Mouse (Mus musculus) kidney, embryonic 14.5 days (tissue): ENCODE measurements around the gene Bicd2. TPM values are rescaled to one million over a fixed set of nuclear protein-coding genes. Genes with fewer than 3 reads are reported as not detected.
A peak's percentile ranks its signal among the peaks of the same experiment; 100 is the strongest.

Experiments
- ATAC-seq: fragments of 200-750 bp; cut with Nextera tagmentation; 2 replicates; pipeline ENCODE4 v1.8.0; 2017; ENCODE audit warnings: moderate number of reproducible peaks, mild to moderate bottlenecking, moderate TSS enrichment, moderate library complexity; ENCODE audit not compliant: low FRiP score, low TSS enrichment
- H3K27ac ChIP-seq: fragments of 300-500 bp; sonication (generic); 2 replicates; pipeline ENCODE4 v1.5.1; 2014; ENCODE audit warnings: low read depth, mild to moderate bottlenecking, low read length, moderate library complexity, mixed read lengths
- H3K27me3 ChIP-seq: fragments of 300-500 bp; sonication (generic); 2 replicates; pipeline ENCODE4 v1.6.1; 2014; ENCODE audit warnings: mild to moderate bottlenecking, low read length; ENCODE audit not compliant: control insufficient read depth, insufficient read depth
- H3K36me3 ChIP-seq: fragments of 300-500 bp; sonication (generic); 2 replicates; pipeline ENCODE4 v1.6.1; 2014; ENCODE audit warnings: low read length, mixed read lengths; ENCODE audit not compliant: control insufficient read depth, insufficient read depth
- H3K4me1 ChIP-seq: fragments of 300-500 bp; sonication (generic); 2 replicates; pipeline ENCODE4 v1.6.1; 2014; ENCODE audit warnings: low read length, mixed read lengths; ENCODE audit not compliant: control insufficient read depth, insufficient read depth
- H3K4me2 ChIP-seq: fragments of 300-500 bp; sonication (generic); replicated peaks from 2 replicates; pipeline ENCODE4 v1.6.1; 2014; ENCODE audit warnings: low read depth, mild to moderate bottlenecking, low read length
- H3K4me3 ChIP-seq: fragments of 300-500 bp; sonication (generic); 2 replicates; pipeline ENCODE4 v1.5.1; 2014; ENCODE audit warnings: mild to moderate bottlenecking, low read length
- H3K9ac ChIP-seq: fragments of 300-500 bp; sonication (generic); 2 replicates; pipeline ENCODE4 v1.6.1; 2014; ENCODE audit warnings: low read depth, mild to moderate bottlenecking, low read length, moderate library complexity
- H3K9me3 ChIP-seq: fragments of 300-500 bp; sonication (generic); 2 replicates; pipeline ENCODE4 v1.6.1; 2016; ENCODE audit warnings: low read length; ENCODE audit not compliant: control insufficient read depth
- WGBS: fragments of 180-500 bp; shearing (Covaris S2); extraction: QIAGEN DNeasy Blood & Tissue Kit; methylation state at CpG from one replicate; pipeline ENCODE4 v1.1.7; 2014; 5-methylcytosine and 5-hydroxymethylcytosine counted together
- polyA plus RNA-seq: library from polyadenylated mRNA; unstranded; fragments of >200 nt; fragmentation: Nextera tagmentation; extraction: Ambion mirVana; gene quantifications from 2 replicates; pipeline ENCODE4 v1.2.1, GENCODE M21; 2014

Bicd2 gene
- polyA plus RNA-seq, 1 experiment from 2014 or later, result 26.1 TPM

DNA sequence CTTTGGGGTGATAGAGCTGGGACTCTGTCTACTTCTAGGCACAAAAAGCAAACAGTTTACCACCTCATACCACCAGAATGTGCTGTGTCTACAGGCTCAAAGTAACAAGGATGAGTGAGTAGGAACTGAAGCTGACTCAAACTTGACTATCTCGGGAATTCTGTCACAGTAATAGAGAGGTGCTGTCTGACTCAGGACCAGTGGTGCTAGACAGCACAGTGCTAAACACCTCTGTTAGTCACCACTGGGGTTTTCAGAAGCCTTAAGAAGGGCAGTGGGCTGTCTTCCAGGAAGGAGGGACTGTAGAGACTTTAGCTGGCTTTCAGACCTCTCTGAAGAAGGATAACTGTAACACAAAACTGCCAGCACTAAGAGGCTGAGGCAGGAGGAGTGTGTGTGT lies 55.4 kb downstream of the Bicd2 start:
- no peak overlapping the region for H3K27ac ChIP-seq
- no peaks in the 10 kb centered on the region for H3K36me3 ChIP-seq
- no peak overlapping the region for H3K4me3 ChIP-seq
- no peaks in the 10 kb centered on the region for H3K9me3 ChIP-seq
- ATAC-seq, result no peak
- no peaks in the 10 kb centered on the region for H3K27me3 ChIP-seq
- H3K9ac ChIP-seq, result no peak overlapping the region
- 75% methylated on average over 1 of the region's 1 CpGs for WGBS
- H3K4me2 ChIP-seq, result no peak overlapping the region
- H3K4me1 ChIP-seq, result no peaks in the 10 kb centered on the region

DNA sequence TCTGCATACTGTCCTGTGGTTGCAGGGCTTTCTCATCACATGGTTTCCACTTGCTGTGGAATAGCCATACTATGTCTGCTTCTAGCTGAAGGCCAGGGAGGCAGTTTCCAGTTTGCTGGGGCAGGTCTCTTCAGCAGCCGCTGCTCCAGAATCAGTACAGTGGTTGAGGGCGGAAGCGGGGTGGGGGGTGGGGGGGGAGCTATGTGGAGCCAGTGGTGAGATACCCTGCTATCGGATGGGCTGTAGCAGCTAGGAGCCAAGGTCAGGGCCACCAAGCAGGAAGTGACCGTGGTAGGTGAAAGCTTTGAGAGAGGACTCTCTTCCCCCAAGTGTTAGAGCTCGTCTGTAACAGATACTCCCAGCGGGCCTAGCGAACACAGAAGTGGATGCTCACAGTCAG lies 56.8 kb downstream of the Bicd2 start:
- H3K36me3 ChIP-seq, result no peaks in the 10 kb centered on the region
- no peaks in the 10 kb centered on the region for H3K27me3 ChIP-seq
- H3K9me3 ChIP-seq, result no peaks in the 10 kb centered on the region
- no peak overlapping the region for H3K27ac ChIP-seq
- WGBS, result 80% methylated on average over 8 of the region's 8 CpGs
- no peak overlapping the region for H3K4me2 ChIP-seq
- no peak overlapping the region for H3K4me3 ChIP-seq
- ATAC-seq, result no peak; the same call in 1 of the 2 replicates
- no peak overlapping the region for H3K9ac ChIP-seq
- no peaks in the 10 kb centered on the region for H3K4me1 ChIP-seq

DNA sequence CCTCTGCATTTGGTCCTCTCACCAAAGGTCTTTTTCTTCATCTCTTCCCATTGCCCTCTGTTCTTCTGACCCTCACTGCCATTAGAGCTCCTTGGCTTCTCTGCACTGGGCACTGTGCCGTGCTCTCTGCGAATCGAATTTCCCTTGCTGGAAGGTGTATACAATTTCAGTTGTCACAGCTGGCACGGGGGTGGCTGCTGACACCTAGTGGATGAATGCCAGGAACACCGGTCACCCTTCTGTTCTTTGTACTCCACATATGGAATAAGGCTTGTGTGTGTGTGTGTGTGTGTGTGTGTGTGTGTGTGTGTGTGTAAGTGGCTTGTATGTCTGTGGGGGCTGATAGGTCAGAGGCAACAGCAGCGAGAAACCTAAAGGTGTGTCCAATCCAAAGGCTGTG lies 58.8 kb downstream of the Bicd2 start:
- Histone ChIP-seq H3K4me3 (no peak overlapping the region), H3K9me3 (no peaks in the 10 kb centered on the region), H3K27ac (no peak overlapping the region), H3K4me2 (no peak overlapping the region), H3K36me3 (no peaks in the 10 kb centered on the region), H3K9ac (no peak overlapping the region), H3K27me3 (no peaks in the 10 kb centered on the region), H3K4me1 (no peaks in the 10 kb centered on the region)
- 36% methylated on average over 6 of the region's 6 CpGs for WGBS
- ATAC-seq, result peak; percentile 74; the same call in 1 of the 2 replicates

DNA sequence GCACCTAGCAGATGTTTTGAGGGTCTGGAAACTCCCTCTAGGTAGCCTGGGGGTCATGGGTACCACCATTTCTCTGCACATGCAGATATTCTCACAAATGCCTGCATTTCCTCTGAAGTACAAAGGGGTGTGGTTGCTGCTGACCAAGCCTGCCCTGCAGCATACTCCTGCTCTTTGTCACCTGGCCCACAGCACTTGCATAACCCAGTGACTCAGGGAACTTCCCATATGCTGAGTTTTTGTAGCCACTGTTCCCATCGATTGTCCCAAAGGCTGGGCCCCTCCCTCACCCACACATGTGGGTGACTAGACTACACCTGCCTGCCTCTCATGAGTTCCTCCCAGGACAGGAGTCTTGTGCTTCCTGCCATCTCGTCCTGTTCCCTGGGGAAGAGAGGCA lies 61.2 kb downstream of the Bicd2 start:
- Histone ChIP-seq H3K4me2 (no peak overlapping the region), H3K9ac (no peak overlapping the region), H3K4me1 (no peaks in the 10 kb centered on the region), H3K4me3 (no peak overlapping the region), H3K27me3 (no peaks in the 10 kb centered on the region), H3K27ac (no peak overlapping the region), H3K36me3 (no peaks in the 10 kb centered on the region), H3K9me3 (no peaks in the 10 kb centered on the region)
- ATAC-seq, result no peak
- 69% methylated on average over 2 of the region's 2 CpGs for WGBS

DNA sequence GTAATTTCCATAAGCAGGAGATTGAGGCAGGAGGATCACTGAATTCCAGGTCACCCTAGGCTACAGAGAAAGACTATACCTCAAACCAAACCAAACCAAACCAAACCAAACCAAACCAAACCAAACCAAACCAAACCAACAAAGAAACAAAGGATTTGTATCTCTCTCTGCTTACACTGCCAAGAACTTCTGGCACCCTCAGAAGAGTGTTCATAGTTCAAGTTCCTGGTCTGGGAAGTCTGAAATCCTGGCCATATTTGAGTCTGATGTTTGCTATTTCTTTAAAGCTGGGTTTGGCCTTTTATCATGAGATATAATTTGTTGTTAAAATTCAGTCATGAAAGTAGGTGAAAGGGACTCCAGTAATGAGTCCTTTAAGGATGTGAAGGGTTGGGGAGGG lies 66.4 kb downstream of the Bicd2 start:
- Histone ChIP-seq H3K27ac (no peak overlapping the region), H3K4me2 (no peak overlapping the region), H3K9ac (no peak overlapping the region), H3K9me3 (no peaks in the 10 kb centered on the region), H3K27me3 (no peaks in the 10 kb centered on the region), H3K36me3 (no peaks in the 10 kb centered on the region), H3K4me1 (no peaks in the 10 kb centered on the region), H3K4me3 (no peak overlapping the region)
- no peak for ATAC-seq

DNA sequence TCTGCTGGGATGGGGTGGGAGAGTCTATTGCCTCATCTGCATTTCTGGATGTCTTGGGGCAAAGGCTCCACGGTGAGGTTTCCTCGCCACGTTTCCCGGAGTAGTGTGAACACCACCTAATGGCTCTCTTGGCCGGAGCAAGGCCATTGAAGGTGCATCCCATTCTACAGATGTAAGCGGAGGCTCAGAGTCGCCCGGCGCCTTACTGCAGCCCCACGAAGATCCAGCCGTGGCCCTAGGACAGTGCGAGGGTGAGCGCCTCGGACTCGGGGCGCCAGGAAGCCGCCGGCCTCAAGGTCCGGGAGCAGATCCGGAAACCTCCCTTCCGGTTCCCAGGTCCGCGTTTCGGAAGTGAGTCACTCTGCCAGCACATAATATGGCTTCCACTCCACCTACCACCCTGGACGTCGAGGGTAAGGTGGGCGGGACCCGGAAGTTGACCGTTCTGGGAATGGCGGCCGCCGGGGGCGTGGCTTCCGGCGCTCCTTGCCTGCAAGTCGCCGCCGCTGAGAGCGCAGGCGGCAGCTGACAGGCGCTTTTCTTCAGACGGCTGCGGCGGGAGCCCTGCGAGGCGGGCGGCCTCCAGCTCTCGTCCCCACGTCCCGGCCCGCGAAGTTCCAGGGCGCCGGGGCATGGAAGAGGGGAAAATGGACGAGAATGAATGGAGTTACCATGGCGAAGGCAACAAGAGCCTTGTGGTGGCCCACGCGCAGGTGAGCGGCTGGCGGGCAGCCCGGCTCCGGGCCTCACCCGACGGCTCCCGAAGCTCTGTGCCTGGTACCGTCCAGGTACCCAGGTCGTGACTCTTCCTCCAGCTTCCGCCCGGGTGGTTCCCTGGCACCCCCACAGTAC lies 79.6 kb downstream of the Bicd2 start, which contains the start of gene Ippk:
Gene Ippk (plus strand): TSS at position 496 of the 852 bp plus-strand sequence.
- Histone ChIP-seq H3K9ac (peak within 1 kb of the TSS; percentile 84), H3K36me3 (no peaks in the 10 kb centered on the region), H3K27me3 (no peaks in the 10 kb centered on the region), H3K4me1 (peaks cover 13% of the 10 kb centered on the region), H3K4me3 (peak within 1 kb of the TSS; percentile 94), H3K4me2 (peak within 1 kb of the TSS; percentile 64), H3K27ac (peak within 1 kb of the TSS; percentile 78), H3K9me3 (no peaks in the 10 kb centered on the region; the same call in 1 of the 2 replicates)
- under 1% methylated on average over 63 of the region's 69 CpGs for WGBS
- ATAC-seq, result peak; percentile 98

DNA sequence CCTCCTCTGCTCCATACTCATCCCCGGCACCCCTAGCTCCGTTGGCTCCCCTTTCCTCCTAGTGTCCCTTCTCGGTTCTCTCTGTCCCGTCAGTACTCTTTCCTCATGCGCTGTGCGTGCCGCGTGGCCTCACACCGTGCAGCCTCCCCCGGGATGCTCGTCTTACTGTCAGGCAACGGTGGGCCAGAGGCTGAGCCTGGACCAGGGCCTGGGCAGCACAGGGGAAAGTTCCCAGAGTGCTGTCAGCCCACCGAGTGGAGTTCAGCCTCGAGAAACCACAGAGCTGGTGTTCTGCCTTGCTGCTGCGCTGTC lies 80.2 kb downstream of the Bicd2 start:
- peak overlapping the region; percentile 94 for H3K4me3 ChIP-seq
- no peaks in the 10 kb centered on the region for H3K27me3 ChIP-seq
- ATAC-seq, result peak; percentile 51; the same call in 1 of the 2 replicates
- no peaks in the 10 kb centered on the region for H3K36me3 ChIP-seq
- peaks cover 13% of the 10 kb centered on the region for H3K4me1 ChIP-seq
- peak overlapping the region; percentile 64 for H3K4me2 ChIP-seq
- WGBS, result under 1% methylated on average over 15 of the region's 15 CpGs
- no peaks in the 10 kb centered on the region; the same call in 1 of the 2 replicates for H3K9me3 ChIP-seq
- H3K9ac ChIP-seq, result peak overlapping the region; percentile 84
- H3K27ac ChIP-seq, result peak overlapping the region; percentile 78; the same call in 1 of the 2 replicates

DNA sequence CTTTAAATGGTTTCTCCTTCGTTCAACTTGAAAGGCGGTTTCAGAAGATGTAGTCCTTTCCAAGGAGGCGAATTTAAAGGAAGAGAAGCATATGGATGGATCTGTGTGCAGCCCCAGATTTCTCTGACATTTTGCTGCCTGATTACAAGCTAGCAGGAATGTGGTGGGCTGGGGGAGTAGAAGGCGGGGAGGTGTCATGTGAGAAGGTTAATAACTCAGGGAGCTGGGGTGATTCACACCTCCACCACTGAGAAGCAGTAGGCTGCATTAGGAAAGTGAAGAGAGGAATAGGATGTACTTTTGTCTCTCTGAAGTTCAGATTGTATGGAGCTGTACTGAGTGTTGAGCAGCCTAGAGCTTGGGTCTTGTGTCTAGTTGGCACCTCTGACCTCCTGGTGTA lies 80.6 kb downstream of the Bicd2 start:
- WGBS, result 12% methylated on average over 4 of the region's 4 CpGs
- Histone ChIP-seq H3K4me2 (peak overlapping the region; percentile 64), H3K4me3 (peak overlapping the region; percentile 94), H3K36me3 (no peaks in the 10 kb centered on the region), H3K27me3 (no peaks in the 10 kb centered on the region), H3K9ac (peak overlapping the region; percentile 84), H3K4me1 (peaks cover 16% of the 10 kb centered on the region), H3K27ac (no peak overlapping the region), H3K9me3 (no peaks in the 10 kb centered on the region; the same call in 1 of the 2 replicates)
- ATAC-seq, result no peak

DNA sequence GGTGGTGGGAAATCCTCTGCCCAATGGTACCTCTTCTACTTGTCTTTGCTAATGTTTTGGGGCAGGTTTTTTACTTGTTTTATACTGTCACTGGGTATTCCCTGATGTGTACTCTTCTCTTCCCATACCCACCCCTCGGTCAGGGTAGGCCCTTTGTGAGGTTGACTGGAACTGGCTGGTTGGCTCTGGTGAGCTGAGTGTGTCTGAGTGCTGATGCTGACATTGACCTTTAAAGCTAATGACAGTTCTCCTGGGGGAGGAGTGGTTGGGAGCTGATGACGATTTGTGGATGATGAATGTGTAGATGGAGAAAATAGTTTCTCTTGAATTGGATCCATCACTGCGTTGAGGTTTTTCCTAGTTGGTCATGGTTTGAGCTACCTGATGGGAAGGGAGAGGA lies 85.4 kb downstream of the Bicd2 start:
- 93% methylated on average over 3 of the region's 3 CpGs for WGBS
- H3K36me3 ChIP-seq, result no peaks in the 10 kb centered on the region; the same call in 1 of the 2 replicates
- no peak for ATAC-seq

More for the DNA sequence above, 85.4 kb downstream of the Bicd2 start:
- no peaks in the 10 kb centered on the region for H3K27me3 ChIP-seq
- H3K4me2 ChIP-seq, result no peak overlapping the region
- no peak overlapping the region for H3K4me3 ChIP-seq
- H3K27ac ChIP-seq, result no peak overlapping the region
- no peaks in the 10 kb centered on the region for H3K9me3 ChIP-seq
- peaks cover 25% of the 10 kb centered on the region for H3K4me1 ChIP-seq
- no peak overlapping the region for H3K9ac ChIP-seq
